Mouse (Mus musculus) kidney, postnatal 0 days (tissue): ENCODE results near the gene Kcnab3. TPM values are rescaled to one million over a fixed set of nuclear protein-coding genes. Genes with fewer than 3 reads are reported as not detected.

Experiments
- ATAC-seq: fragments of 200-750 bp; cut with Nextera tagmentation; replicated peaks from 2 replicates; pipeline ENCODE4 v1.8.0; 2017; ENCODE audit warnings: low read depth, moderate number of reproducible peaks, moderate TSS enrichment, moderate library complexity; ENCODE audit not compliant: low FRiP score
- DNase-seq: peaks from one replicate; pipeline ENCODE4 v3.0.0-alpha.2; 2016; ENCODE audit warnings: low spot score
- H3K27ac ChIP-seq: fragments of 300-500 bp; sonication (generic); 2 replicates; pipeline ENCODE4 v1.5.1; 2014; ENCODE audit warnings: mild to moderate bottlenecking
- H3K27me3 ChIP-seq: fragments of 300-500 bp; sonication (generic); 2 replicates; pipeline ENCODE4 v1.6.1; 2014; ENCODE audit warnings: low read length, mixed read lengths; ENCODE audit not compliant: insufficient read depth
- H3K36me3 ChIP-seq: fragments of 300-500 bp; sonication (generic); 2 replicates; pipeline ENCODE4 v1.6.1; 2014; ENCODE audit warnings: low read length, mixed read lengths; ENCODE audit not compliant: insufficient read depth
- H3K4me1 ChIP-seq: fragments of 300-500 bp; sonication (generic); replicated peaks from 2 replicates; pipeline ENCODE4 v1.6.1; 2014; ENCODE audit warnings: antibody characterized with exemption, low read length, mixed read lengths; ENCODE audit not compliant: insufficient read depth
- H3K4me2 ChIP-seq: fragments of 300-500 bp; sonication (generic); 2 replicates; pipeline ENCODE4 v1.6.1; 2014; ENCODE audit warnings: mild to moderate bottlenecking, low read length, moderate library complexity, mixed read lengths
- H3K4me3 ChIP-seq: fragments of 300-500 bp; sonication (generic); replicated peaks from 2 replicates; pipeline ENCODE4 v1.5.1; 2014; ENCODE audit warnings: low read depth, low read length
- H3K9ac ChIP-seq: fragments of 300-500 bp; sonication (generic); 2 replicates; pipeline ENCODE4 v1.6.1; 2014; ENCODE audit warnings: low read depth, low read length
- H3K9me3 ChIP-seq: fragments of 300-500 bp; sonication (generic); replicated peaks from 2 replicates; pipeline ENCODE4 v1.6.1; 2016; ENCODE audit warnings: low read length, inconsistent platforms, mixed read lengths
- CTCF ChIP-seq: IDR thresholded peaks from 2 replicates; pipeline ENCODE4 v1.5.1; 2016; ENCODE audit warnings: antibody characterized with exemption, low read depth, mild to moderate bottlenecking, moderate library complexity
- WGBS: fragments of 180-500 bp; shearing (Covaris S2); extraction: QIAGEN DNeasy Blood & Tissue Kit; methylation state at CpG from one replicate; pipeline ENCODE4 v1.1.7; 2014; 5-methylcytosine and 5-hydroxymethylcytosine counted together
- polyA plus RNA-seq: library from polyadenylated mRNA; unstranded; fragments of >200 nt; fragmentation: Nextera tagmentation; extraction: Ambion mirVana; gene quantifications from 2 replicates; pipeline ENCODE4 v1.2.1, GENCODE M21; 2015

The Kcnab3 gene
- polyA plus RNA-seq, 1 experiment from 2014 or later: 2.8 TPM

GRCm38 (mm10) chr11:69322010-69322409 lies 4.0 kb upstream of the Kcnab3 start:
- peaks cover 25% of the 10 kb centered on the region for H3K4me1 ChIP-seq
- H3K36me3 ChIP-seq: peaks cover 7% of the 10 kb centered on the region; the same call in 1 of the 2 replicates
- no peak for ATAC-seq
- no peaks in the 10 kb centered on the region for H3K27me3 ChIP-seq
- TF ChIP-seq CTCF: no peak
- DNase-seq: no peak
- no peaks in the 10 kb centered on the region for H3K9me3 ChIP-seq
- no peak overlapping the region for H3K27ac ChIP-seq
- 0 out of 2 replicates have a peak overlapping the region, but pooled peaks have one; percentile 54 for H3K4me3 ChIP-seq
- 67% methylated on average over 6 of the region's 6 CpGs for WGBS
- peak overlapping the region; percentile 90 for H3K4me2 ChIP-seq
- peak overlapping the region; percentile 76; the same call in 1 of the 2 replicates for H3K9ac ChIP-seq

DNA sequence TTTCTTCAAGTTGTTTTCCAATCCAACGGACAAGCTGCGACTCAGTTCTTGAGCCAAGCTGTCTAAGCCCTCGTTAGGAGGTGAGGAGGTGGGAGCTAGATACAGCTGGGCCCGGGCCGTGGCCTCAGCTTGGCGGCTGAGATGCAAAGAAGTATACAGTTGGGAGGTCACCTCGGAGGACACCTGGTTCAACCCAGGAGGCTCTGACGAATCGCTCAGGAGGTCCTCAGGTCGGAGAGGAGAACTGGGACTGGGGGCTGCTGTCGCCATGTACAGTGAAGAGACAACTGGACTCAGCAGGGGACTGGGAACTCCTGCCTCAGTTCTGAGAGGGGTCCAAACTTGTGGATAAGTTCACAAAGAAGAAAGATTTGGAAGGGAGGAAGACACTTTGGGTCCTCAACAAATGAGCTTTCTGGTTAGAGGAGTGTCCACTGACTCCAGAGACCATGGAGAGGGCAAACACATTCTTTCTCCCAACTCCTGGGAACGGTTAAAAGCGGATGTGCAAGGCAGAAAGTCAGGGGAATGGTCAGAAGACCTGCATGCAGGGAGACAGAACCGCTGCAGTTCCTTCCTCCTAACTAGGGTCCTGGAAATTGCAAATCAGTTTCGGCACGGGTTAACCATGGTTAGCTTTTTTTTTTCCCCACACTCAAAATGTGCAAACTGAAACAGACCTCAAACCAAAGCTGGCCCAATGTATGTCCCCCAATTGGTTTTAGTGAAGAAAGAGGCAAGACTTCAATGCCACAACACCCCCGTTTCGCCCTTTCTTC lies 3.2 kb upstream of the Kcnab3 start:
- Histone ChIP-seq H3K36me3 (peaks cover 3% of the 10 kb centered on the region; the same call in 1 of the 2 replicates), H3K4me3 (peak overlapping the region; percentile 54), H3K9ac (peak overlapping the region; percentile 76), H3K4me1 (peaks cover 26% of the 10 kb centered on the region), H3K9me3 (no peaks in the 10 kb centered on the region), H3K27me3 (no peaks in the 10 kb centered on the region), H3K27ac (peak overlapping the region; percentile 76; the same call in 1 of the 2 replicates), H3K4me2 (peak overlapping the region; percentile 90)
- WGBS: 9% methylated on average over 18 of the region's 18 CpGs
- TF ChIP-seq CTCF: no peak
- DNase-seq (peak; percentile 33), ATAC-seq (no peak)

DNA sequence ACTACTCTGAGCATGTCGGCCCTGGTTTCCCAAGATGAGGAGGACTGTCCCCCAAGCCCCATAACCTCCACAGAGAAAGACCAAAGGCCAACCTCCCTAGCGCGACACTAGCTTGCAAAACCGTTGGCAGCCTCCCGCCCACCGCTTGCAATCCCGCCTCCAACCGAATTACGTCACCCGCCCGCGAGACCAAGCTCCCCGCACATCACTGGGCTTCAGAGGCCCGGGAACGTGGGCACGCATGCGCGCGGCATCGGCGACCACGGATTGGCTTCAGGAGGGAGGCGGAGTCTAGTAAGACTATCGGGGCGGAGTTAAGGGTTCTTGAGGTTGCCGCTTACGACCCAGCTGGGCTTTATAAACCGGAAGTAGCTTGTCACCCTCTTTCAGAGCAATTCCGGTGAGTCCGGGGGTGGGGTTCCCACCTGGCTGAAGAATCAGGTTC lies 2.4 kb upstream of the Kcnab3 start, which contains the start of the genes Cntrob and Trappc1:
TSS of gene Cntrob (minus strand) at position 109 of the 445 bp plus-strand sequence.
TSS of gene Trappc1 (plus strand) at position 314 of the 445 bp plus-strand sequence.
- Histone ChIP-seq H3K4me2 (peak within 1 kb of the TSS; percentile 90), H3K4me3 (peak within 1 kb of the TSS; percentile 54), H3K36me3 (0 out of 2 replicates have a peak, but pooled peaks cover under 1% of the 10 kb centered on the region), H3K27ac (peak within 1 kb of the TSS; percentile 76), H3K4me1 (peaks cover 26% of the 10 kb centered on the region), H3K9ac (peak within 1 kb of the TSS; percentile 76), H3K27me3 (no peaks in the 10 kb centered on the region), H3K9me3 (no peaks in the 10 kb centered on the region)
- TF ChIP-seq CTCF: no peak
- WGBS: 0% methylated on average over 30 of the region's 30 CpGs
- peak; percentile 100 for DNase-seq
- peak; percentile 92 for ATAC-seq

GRCm38 (mm10) chr11:69324749-69325148 lies 1.3 kb upstream of the Kcnab3 start:
- Histone ChIP-seq H3K4me3 (peak overlapping the region; percentile 54; the same call in 1 of the 2 replicates), H3K4me1 (peaks cover 26% of the 10 kb centered on the region), H3K27ac (no peak overlapping the region), H3K27me3 (no peaks in the 10 kb centered on the region), H3K9ac (peak overlapping the region; percentile 69), H3K4me2 (peak overlapping the region; percentile 90), H3K9me3 (no peaks in the 10 kb centered on the region), H3K36me3 (no peaks in the 10 kb centered on the region)
- ATAC-seq (no peak), DNase-seq (no peak)
- no peak for TF ChIP-seq CTCF
- WGBS: 81% methylated on average over 6 of the region's 6 CpGs

DNA sequence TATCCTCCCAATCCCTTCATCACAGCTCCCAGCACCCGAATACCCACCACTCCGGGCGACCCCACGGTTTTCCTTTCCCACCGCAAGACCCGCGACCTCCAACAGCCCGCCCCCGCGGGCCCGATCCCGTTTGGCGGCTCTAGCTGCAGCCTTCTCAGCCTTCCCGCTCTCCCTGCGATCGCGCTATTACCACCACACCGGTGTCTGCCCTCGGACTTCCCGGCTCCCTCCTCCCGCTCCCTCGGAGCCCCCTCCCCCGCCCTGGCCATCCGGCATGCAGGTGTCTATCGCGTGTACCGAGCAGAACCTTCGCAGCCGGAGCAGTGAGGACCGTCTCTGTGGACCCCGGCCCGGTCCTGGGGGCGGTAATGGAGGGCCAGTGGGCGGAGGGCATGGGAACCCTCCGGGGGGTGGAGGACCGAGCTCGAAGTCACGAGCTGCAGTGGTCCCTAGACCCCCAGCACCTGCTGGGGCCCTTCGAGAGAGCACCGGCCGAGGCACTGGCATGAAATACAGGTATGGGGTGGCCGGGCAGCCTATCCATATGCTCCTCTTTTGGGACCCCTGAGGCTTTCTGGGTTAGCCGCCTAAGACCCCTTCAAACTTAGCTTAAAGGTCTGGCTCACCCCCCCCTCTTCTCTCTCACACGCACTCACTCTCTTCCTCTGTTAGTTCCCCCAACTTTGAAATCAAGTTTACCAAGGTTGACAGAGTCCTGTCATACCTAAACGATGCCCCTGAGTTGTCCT lies 524 bp downstream of the Kcnab3 start:
- TF ChIP-seq CTCF: no peak
- H3K9ac ChIP-seq: peak overlapping the region; percentile 59
- H3K27ac ChIP-seq: no peak overlapping the region
- no peaks in the 10 kb centered on the region for H3K27me3 ChIP-seq
- peak; percentile 25; the same call in 1 of the 2 replicates for ATAC-seq
- peak overlapping the region; percentile 49 for H3K4me3 ChIP-seq
- H3K4me2 ChIP-seq: peak overlapping the region; percentile 96
- WGBS: under 1% methylated on average over 45 of the region's 45 CpGs
- DNase-seq: no peak
- no peaks in the 10 kb centered on the region for H3K36me3 ChIP-seq
- H3K4me1 ChIP-seq: peaks cover 35% of the 10 kb centered on the region
- no peaks in the 10 kb centered on the region for H3K9me3 ChIP-seq

GRCm38 (mm10) chr11:69327157-69327442 lies 1.0 kb downstream of the Kcnab3 start:
- 25% methylated on average over 9 of the region's 9 CpGs for WGBS
- DNase-seq (no peak), ATAC-seq (no peak)
- H3K9me3 ChIP-seq: no peaks in the 10 kb centered on the region
- H3K9ac ChIP-seq: no peak overlapping the region
- H3K4me3 ChIP-seq: no peak overlapping the region
- H3K27ac ChIP-seq: no peak overlapping the region
- peak overlapping the region; percentile 96; the same call in 1 of the 2 replicates for H3K4me2 ChIP-seq
- H3K27me3 ChIP-seq: no peaks in the 10 kb centered on the region
- no peak for TF ChIP-seq CTCF
- peaks cover 35% of the 10 kb centered on the region for H3K4me1 ChIP-seq
- no peaks in the 10 kb centered on the region for H3K36me3 ChIP-seq
